Mouse (Mus musculus) effector memory CD4-positive, alpha-beta T cell, adult 7 months (primary cell): ENCODE data around the gene Gm45783. TPM values are rescaled to one million over a fixed set of nuclear protein-coding genes. Genes with fewer than 3 reads are reported as not detected.

Source experiments
- polyA plus RNA-seq: library from polyadenylated mRNA; unstranded; fragments of 100-300 nt; shearing (Covaris generic); gene quantifications from one replicate; pipeline ENCODE4 v1.2.1, GENCODE M21; 2017

Gene Gm45783
- not detected for polyA plus RNA-seq

DNA sequence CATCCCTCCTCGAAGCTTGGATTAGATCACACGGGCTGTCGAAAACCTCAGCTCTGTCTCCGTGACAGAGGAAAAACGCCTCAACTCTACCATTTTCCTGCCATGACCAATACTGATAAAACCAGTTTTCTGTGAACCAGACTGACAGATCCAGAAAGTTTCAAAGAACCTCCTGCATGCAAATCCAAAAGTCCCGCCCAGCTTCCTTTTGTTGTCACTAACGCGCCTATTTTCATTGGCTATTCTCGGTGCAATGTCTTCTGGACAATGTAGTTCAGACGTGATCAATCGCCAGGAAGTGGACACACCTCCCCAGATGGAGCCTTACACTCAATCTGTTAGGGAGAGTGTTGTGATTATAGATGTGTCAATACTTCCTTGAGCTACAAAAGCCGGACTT, at the start of gene Gm45783:
Gm45783 (minus strand) TSS at position 143 of the 400 bp plus-strand sequence.

GRCm38 (mm10) chr7:7399603-7400002, 25.2 kb upstream of the Gm45783 start, which contains the start of gene Vmn2r31:
Vmn2r31 (minus strand) TSS chr7:7399703.

DNA sequence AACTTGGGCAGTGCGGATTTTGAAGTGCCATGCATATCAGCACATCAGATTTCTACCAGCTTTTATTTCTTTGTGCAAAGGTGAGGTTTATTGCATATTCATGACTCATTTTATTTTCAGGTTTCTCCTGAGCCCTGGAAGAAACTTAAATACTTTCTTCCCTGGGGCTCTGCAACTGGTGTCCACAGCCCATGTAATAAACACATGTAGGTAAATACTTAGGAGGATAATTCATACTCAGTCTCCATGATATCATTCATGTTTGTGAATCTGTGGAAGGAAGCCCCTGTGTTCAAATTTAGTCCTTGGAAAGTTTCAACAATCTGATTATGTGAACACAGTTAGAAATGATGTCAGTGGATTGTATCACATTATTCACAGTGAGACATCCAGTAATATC, 36.9 kb downstream of the Gm45783 start, which contains the start of gene Vmn2r30:
Vmn2r30 (minus strand) TSS at position 101 of the 400 bp plus-strand sequence.

Other genes with a start within 250 kb of the Gm45783 start
- gene Zfp773, start 237.8 kb downstream of the Gm45783 start, polyA plus RNA-seq: 24.0 TPM
- gene Zfp418, start 203.2 kb downstream of the Gm45783 start, polyA plus RNA-seq: 1.4 TPM
- 2.0 TPM for gene Zfp772, start 164.6 kb downstream of the Gm45783 start, polyA plus RNA-seq
- gene Vmn2r29, start 127.2 kb downstream of the Gm45783 start, polyA plus RNA-seq: not detected
- 0.85 TPM for gene Gm45844, start 96.3 kb downstream of the Gm45783 start, polyA plus RNA-seq
- 65.0 TPM for gene Clcn4, start 73.7 kb downstream of the Gm45783 start, polyA plus RNA-seq
- not detected for gene Vmn2r30, start 37.0 kb downstream of the Gm45783 start, polyA plus RNA-seq
- gene Vmn2r31, start 25.1 kb upstream of the Gm45783 start, polyA plus RNA-seq: 0.20 TPM
- not detected for gene Vmn2r32, start 105.4 kb upstream of the Gm45783 start, polyA plus RNA-seq
- not detected for gene Vmn2r33, start 192.2 kb upstream of the Gm45783 start, polyA plus RNA-seq